Mouse (Mus musculus): ENCODE measurements around the gene Ptgfrn.
A peak's percentile ranks its signal among the peaks of the same experiment; 100 is the strongest.

Gene Ptgfrn

GRCm38 (mm10) chr3:101110043-101110837 is at the start of gene Ptgfrn:
Ptgfrn (minus strand) TSS chr3:101110278.
- peak in 1 of 2 experiments; percentile 6 for DNase-seq (ENCODE audit: low spot score in 2 of 2)

- no peak for DNase-seq (ENCODE audit: low spot score in 2 of 2)
Measured at GRCm38 (mm10) chr3:101159701-101160100, 49.6 kb upstream of the Ptgfrn start.

GRCm38 (mm10) chr3:101154067-101154466 is 44.0 kb upstream of the Ptgfrn start:
- DNase-seq (ENCODE audit: low spot score in 2 of 2) = no peak

- DNase-seq (ENCODE audit: low spot score in 2 of 2) = no peak
Measured at GRCm38 (mm10) chr3:101153341-101153740, 43.3 kb upstream of the Ptgfrn start.

GRCm38 (mm10) chr3:101146126-101146772 is 36.2 kb upstream of the Ptgfrn start:
- no peak for DNase-seq (ENCODE audit: low spot score in 2 of 2)

- no peak for DNase-seq (ENCODE audit: low spot score in 2 of 2)
Measured at GRCm38 (mm10) chr3:101145292-101146046, 35.4 kb upstream of the Ptgfrn start.

- no peak for DNase-seq (ENCODE audit: low spot score in 2 of 2)
Measured at GRCm38 (mm10) chr3:101144366-101144948, 34.4 kb upstream of the Ptgfrn start.

GRCm38 (mm10) chr3:101143465-101143864 is 33.4 kb upstream of the Ptgfrn start:
- DNase-seq (ENCODE audit: low spot score in 2 of 2) = no peak

GRCm38 (mm10) chr3:101141864-101142263 is 31.8 kb upstream of the Ptgfrn start:
- no peak for DNase-seq (ENCODE audit: low spot score in 2 of 2)

GRCm38 (mm10) chr3:101139958-101140357 is 29.9 kb upstream of the Ptgfrn start:
- DNase-seq (ENCODE audit: low spot score in 2 of 2) = no peak

- DNase-seq (ENCODE audit: low spot score in 2 of 2) = no peak
Measured at GRCm38 (mm10) chr3:101136483-101136882, 26.4 kb upstream of the Ptgfrn start.

GRCm38 (mm10) chr3:101134861-101135260 is 24.8 kb upstream of the Ptgfrn start:
- DNase-seq (ENCODE audit: low spot score in 2 of 2) = no peak

GRCm38 (mm10) chr3:101132981-101133380 is 22.9 kb upstream of the Ptgfrn start:
- no peak for DNase-seq (ENCODE audit: low spot score in 2 of 2)

- no peak for DNase-seq (ENCODE audit: low spot score in 2 of 2)
Measured at GRCm38 (mm10) chr3:101131772-101132171, 21.7 kb upstream of the Ptgfrn start.

- DNase-seq (ENCODE audit: low spot score in 2 of 2) = no peak
Measured at GRCm38 (mm10) chr3:101130526-101130925, 20.4 kb upstream of the Ptgfrn start.

- no peak for DNase-seq (ENCODE audit: low spot score in 2 of 2)
Measured at GRCm38 (mm10) chr3:101129620-101130019, 19.5 kb upstream of the Ptgfrn start.

GRCm38 (mm10) chr3:101129090-101129489 is 19.0 kb upstream of the Ptgfrn start:
- DNase-seq (ENCODE audit: low spot score in 2 of 2) = no peak

GRCm38 (mm10) chr3:101127766-101128165 is 17.7 kb upstream of the Ptgfrn start:
- no peak for DNase-seq (ENCODE audit: low spot score in 2 of 2)

- no peak for DNase-seq (ENCODE audit: low spot score in 2 of 2)
Measured at GRCm38 (mm10) chr3:101124716-101125115, 14.6 kb upstream of the Ptgfrn start.

GRCm38 (mm10) chr3:101122479-101122878 is 12.4 kb upstream of the Ptgfrn start:
- DNase-seq (ENCODE audit: low spot score in 2 of 2) = no peak

- DNase-seq (ENCODE audit: low spot score in 2 of 2) = no peak
Measured at GRCm38 (mm10) chr3:101117774-101118173, 7.7 kb upstream of the Ptgfrn start.

- no peak for DNase-seq (ENCODE audit: low spot score in 2 of 2)
Measured at GRCm38 (mm10) chr3:101117386-101117749, 7.3 kb upstream of the Ptgfrn start.
